Mouse (Mus musculus) CH12.LX (cell line): Measurements from ENCODE around the gene Il17ra. TPM values are rescaled to one million over a fixed set of nuclear protein-coding genes. Genes with fewer than 3 reads are reported as not detected.
A peak's percentile ranks its signal among the peaks of the same experiment; 100 is the strongest.

Source experiments
- DNase-seq: peaks from one replicate; pipeline ENCODE4 v3.0.0-alpha.2; 2013; ENCODE audit errors: extremely low read depth
- H3K27ac ChIP-seq: 2 replicates; pipeline ENCODE4 v1.5.1; 2012; ENCODE audit warnings: low read depth, mild to moderate bottlenecking, control low read depth, moderate library complexity; ENCODE audit not compliant: insufficient read depth
- H3K27me3 ChIP-seq: replicated peaks from 2 replicates; pipeline ENCODE3; 2012; ENCODE audit warnings: inconsistent platforms
- H3K36me3 ChIP-seq, 2 experiments: replicated peaks in 1 of 2; 2 replicates each; pipeline versions ENCODE3 to v1.6.1; 2012; ENCODE audit warnings: inconsistent platforms in 1 of 2, low read length in 1 of 2, mild to moderate bottlenecking in 1 of 2, mixed read lengths in 1 of 2, moderate library complexity in 1 of 2; ENCODE audit not compliant: control insufficient read depth in 1 of 2, insufficient read depth in 1 of 2
- H3K4me1 ChIP-seq, 2 experiments: 2 replicates each; pipeline ENCODE4 v1.6.1; 2012; ENCODE audit warnings: inconsistent platforms in 1 of 2, moderate library complexity in 1 of 2; ENCODE audit not compliant: insufficient read depth in 2 of 2, control insufficient read depth in 1 of 2
- H3K4me2 ChIP-seq: 2 replicates; pipeline ENCODE4 v1.6.1; 2012; ENCODE audit warnings: low read depth, mild to moderate bottlenecking, control low read depth; ENCODE audit not compliant: poor library complexity, insufficient read depth, severe bottlenecking
- H3K4me3 ChIP-seq, 3 experiments: fragments of 150-350 bp in 1 of 3; sonication (generic) in 1 of 3; replicated peaks in 1 of 3; 2 replicates each; pipeline versions ENCODE3 to v1.5.1; 2011 to 2012; ENCODE audit warnings: low read depth in 2 of 3, low read length in 2 of 3, mild to moderate bottlenecking in 2 of 3, moderate library complexity in 2 of 3, control low read depth in 1 of 3, improper control_type of control experiment in 1 of 3, inconsistent platforms in 1 of 3, mixed read lengths in 1 of 3; ENCODE audit not compliant: poor library complexity in 1 of 3
- H3K79me2 ChIP-seq: replicated peaks from 2 replicates; pipeline ENCODE4 v1.6.1; 2012; ENCODE audit warnings: mild to moderate bottlenecking, moderate library complexity; ENCODE audit not compliant: control insufficient read depth, poor library complexity, insufficient read depth, severe bottlenecking; ENCODE audit errors: extremely low read depth
- H3K9ac ChIP-seq: 2 replicates; pipeline ENCODE4 v1.6.1; 2012; ENCODE audit warnings: low read depth, mild to moderate bottlenecking, control low read depth, moderate library complexity; ENCODE audit not compliant: insufficient read depth
- H3K9me3 ChIP-seq: replicated peaks from 2 replicates; pipeline ENCODE3; 2012; ENCODE audit warnings: low read length, inconsistent platforms, mixed read lengths
- BHLHE40 ChIP-seq: IDR thresholded peaks from 2 replicates; pipeline ENCODE4 v1.6.1; 2011; ENCODE audit warnings: mild to moderate bottlenecking, low read depth, low read length, improper control_type of control experiment
- CHD1 ChIP-seq: IDR thresholded peaks from 2 replicates; pipeline ENCODE4 v1.6.1; 2012; ENCODE audit warnings: low read depth, low read length, improper control_type of control experiment, inconsistent platforms
- CHD2 ChIP-seq: IDR thresholded peaks from 2 replicates; pipeline ENCODE4 v1.6.1; 2011; ENCODE audit warnings: low read length, improper control_type of control experiment
- CTCF ChIP-seq, 2 experiments: IDR thresholded peaks in 1 of 2; conservative IDR thresholded peaks in 1 of 2; 2 replicates each; pipeline ENCODE4 v1.5.1; 2011 to 2012; ENCODE audit warnings: low read depth in 2 of 2, low read length in 2 of 2, improper control_type of control experiment in 1 of 2, inconsistent platforms in 1 of 2, mild to moderate bottlenecking in 1 of 2, moderate library complexity in 1 of 2
- ELF1 ChIP-seq: IDR thresholded peaks from 2 replicates; pipeline ENCODE4 v1.6.1; 2014; ENCODE audit warnings: low read depth, mild to moderate bottlenecking, inconsistent platforms, low read length, improper control_type of control experiment
- EP300 ChIP-seq: IDR thresholded peaks from 2 replicates; pipeline ENCODE4 v1.6.1; 2011; ENCODE audit warnings: low read length, improper control_type of control experiment
- ETS1 ChIP-seq: conservative IDR thresholded peaks from 2 replicates; pipeline ENCODE4 v1.6.1; 2012; ENCODE audit warnings: low read depth, mild to moderate bottlenecking, inconsistent platforms, low read length, improper control_type of control experiment, moderate library complexity
- GABPA ChIP-seq: IDR thresholded peaks from 2 replicates; pipeline ENCODE4 v1.6.1; 2012; ENCODE audit warnings: low read depth, low read length, improper control_type of control experiment, inconsistent platforms; ENCODE audit not compliant: insufficient replicate concordance
- HCFC1 ChIP-seq: IDR thresholded peaks from 2 replicates; pipeline ENCODE4 v1.6.1; 2012; ENCODE audit warnings: low read depth, mild to moderate bottlenecking, inconsistent platforms, low read length, improper control_type of control experiment
- IRF4 ChIP-seq: IDR thresholded peaks from 2 replicates; pipeline ENCODE4 v1.6.1; 2014; ENCODE audit warnings: low read depth, mild to moderate bottlenecking, inconsistent platforms, low read length, improper control_type of control experiment
- JUN ChIP-seq: IDR thresholded peaks from 2 replicates; pipeline ENCODE4 v1.6.1; 2011; ENCODE audit warnings: low read depth, mild to moderate bottlenecking, low read length, improper control_type of control experiment, moderate library complexity; ENCODE audit not compliant: insufficient read depth
- JUND ChIP-seq: conservative IDR thresholded peaks from 2 replicates; pipeline ENCODE4 v1.6.1; 2011; ENCODE audit warnings: low read depth, low read length, improper control_type of control experiment
- KAT2A ChIP-seq: IDR thresholded peaks from 2 replicates; pipeline ENCODE4 v1.6.1; 2012; ENCODE audit warnings: low read length, improper control_type of control experiment, inconsistent platforms; ENCODE audit not compliant: insufficient replicate concordance
- MAFK ChIP-seq: IDR thresholded peaks from 2 replicates; pipeline ENCODE4 v1.6.1; 2011; ENCODE audit warnings: low read length, improper control_type of control experiment; ENCODE audit not compliant: insufficient replicate concordance
- MAX ChIP-seq: IDR thresholded peaks from 2 replicates; pipeline ENCODE4 v1.6.1; 2011; ENCODE audit warnings: low read length, improper control_type of control experiment
- MAZ ChIP-seq: IDR thresholded peaks from 2 replicates; pipeline ENCODE4 v1.6.1; 2012; ENCODE audit warnings: low read depth, mild to moderate bottlenecking, inconsistent platforms, low read length, improper control_type of control experiment, moderate library complexity
- MEF2A ChIP-seq: IDR thresholded peaks from 2 replicates; pipeline ENCODE4 v1.6.1; 2014; ENCODE audit warnings: low read depth, mild to moderate bottlenecking, inconsistent platforms, low read length, improper control_type of control experiment, borderline replicate concordance
- MXI1 ChIP-seq: IDR thresholded peaks from 2 replicates; pipeline ENCODE4 v1.6.1; 2011; ENCODE audit warnings: mild to moderate bottlenecking, low read depth, low read length, improper control_type of control experiment
- MYC ChIP-seq: IDR thresholded peaks from 2 replicates; pipeline ENCODE4 v1.6.1; 2011; ENCODE audit warnings: low read depth, mild to moderate bottlenecking, improper control_type of control experiment, low read length
- NELFE ChIP-seq: IDR thresholded peaks from 2 replicates; pipeline ENCODE4 v1.6.1; 2011; ENCODE audit warnings: low read depth, low read length, improper control_type of control experiment
- NRF1 ChIP-seq: IDR thresholded peaks from 2 replicates; pipeline ENCODE4 v1.6.1; 2014; ENCODE audit warnings: low read depth, mild to moderate bottlenecking, inconsistent platforms, low read length, improper control_type of control experiment, moderate library complexity
- POLR2A ChIP-seq: IDR thresholded peaks from 2 replicates; pipeline ENCODE4 v1.6.1; 2011; ENCODE audit warnings: low read depth, mild to moderate bottlenecking, improper control_type of control experiment, low read length
- POLR2AphosphoS2 ChIP-seq: IDR thresholded peaks from 2 replicates; pipeline ENCODE4 v1.6.1; 2011; ENCODE audit warnings: low read depth, low read length, improper control_type of control experiment
- RAD21 ChIP-seq: IDR thresholded peaks from 2 replicates; pipeline ENCODE4 v1.6.1; 2011; ENCODE audit warnings: low read depth, mild to moderate bottlenecking, low read length, improper control_type of control experiment, moderate library complexity
- RCOR1 ChIP-seq: conservative IDR thresholded peaks from 2 replicates; pipeline ENCODE4 v1.6.1; 2012; ENCODE audit warnings: low read depth, mild to moderate bottlenecking, inconsistent platforms, low read length, improper control_type of control experiment
- SIN3A ChIP-seq: IDR thresholded peaks from 2 replicates; pipeline ENCODE4 v1.6.1; 2012; ENCODE audit warnings: low read length, improper control_type of control experiment, inconsistent platforms
- SMC3 ChIP-seq: IDR thresholded peaks from 2 replicates; pipeline ENCODE4 v1.6.1; 2011; ENCODE audit warnings: low read depth, low read length, improper control_type of control experiment
- TBP ChIP-seq: conservative IDR thresholded peaks from 2 replicates; pipeline ENCODE4 v1.6.1; 2011; ENCODE audit warnings: low read depth, low read length, improper control_type of control experiment
- TCF12 ChIP-seq: IDR thresholded peaks from 2 replicates; pipeline ENCODE4 v1.6.1; 2014; ENCODE audit warnings: low read depth, mild to moderate bottlenecking, inconsistent platforms, low read length, improper control_type of control experiment
- UBTF ChIP-seq: IDR thresholded peaks from 2 replicates; pipeline ENCODE4 v1.6.1; 2012; ENCODE audit warnings: low read depth, mild to moderate bottlenecking, inconsistent platforms, low read length, improper control_type of control experiment, moderate library complexity
- USF1 ChIP-seq: IDR thresholded peaks from 2 replicates; pipeline ENCODE4 v1.6.1; 2014; ENCODE audit warnings: low read depth, mild to moderate bottlenecking, inconsistent platforms, low read length, improper control_type of control experiment
- USF2 ChIP-seq: conservative IDR thresholded peaks from 2 replicates; pipeline ENCODE4 v1.6.1; 2011; ENCODE audit warnings: low read depth, low read length, improper control_type of control experiment
- ZC3H11A ChIP-seq: IDR thresholded peaks from 2 replicates; pipeline ENCODE4 v1.6.1; 2012; ENCODE audit warnings: low read depth, mild to moderate bottlenecking, inconsistent platforms, low read length, improper control_type of control experiment
- ZKSCAN1 ChIP-seq: IDR thresholded peaks from 2 replicates; pipeline ENCODE4 v1.6.1; 2012; ENCODE audit warnings: low read depth, inconsistent platforms, low read length, improper control_type of control experiment, borderline replicate concordance
- ZNF384 ChIP-seq: IDR thresholded peaks from 2 replicates; pipeline ENCODE4 v1.6.1; 2012; ENCODE audit warnings: low read depth, low read length, improper control_type of control experiment, inconsistent platforms
- dilution Hi-C: fragments of 300-500 bp; cut with MboI; formaldehyde crosslinking; loops from 2 replicates; pipeline ENCODE4 v1.14.3; 2020; ENCODE audit warnings: low sequenced_read_pairs; ENCODE audit not compliant: extremely low pct_unique_long_range_greater_than_20kb, extremely low pct_ligation_motif_present
- in situ Hi-C: fragments of 300-500 bp; cut with MboI; formaldehyde crosslinking; loops from 3 replicates; pipeline ENCODE4 v1.14.3; 2019; ENCODE audit warnings: low sequenced_read_pairs, low pct_ligation_motif_present, low pct_unique_long_range_greater_than_20kb, mixed read lengths
- polyA plus RNA-seq: library from polyadenylated mRNA; unstranded; fragments of >175 nt; gene quantifications from 2 replicates; pipeline ENCODE4 v1.2.1, GENCODE M21; 2012; ENCODE audit warnings: low read depth; ENCODE audit not compliant: insufficient read length
- total RNA-seq, 2 experiments: library from RNA; depleted of rRNA; stranded (reverse); fragments of 300-350 nt in 1 of 2; fragments of >200 nt in 1 of 2; gene quantifications; 2 replicates each; pipeline ENCODE4 v1.2.3; 2012 to 2014

Gene Il17ra
- total and polyA plus RNA-seq, 3 experiments: 13.6 to 23.9 (median 14.0) TPM

GRCm38 (mm10) chr6:120469770-120470169 lies 6.7 kb downstream of the Il17ra start (continued):
- TF ChIP-seq SIN3A (peak; percentile 64), MYC (peak; percentile 15; the same call in 1 of the 2 replicates), MAX (no peak; the same call in 1 of the 2 replicates), POLR2AphosphoS2 (no peak), JUND (peak; percentile 61), RAD21 (no peak; the same call in 1 of the 2 replicates), ETS1 (0 out of 2 replicates have a peak, but pooled peaks have one; percentile 67), BHLHE40 (peak; percentile 53), SMC3 (no peak), TBP (0 out of 2 replicates have a peak, but pooled peaks have one; percentile 30)

- in situ Hi-C loops: no loop called here
- Histone ChIP-seq H3K79me2 (peaks cover 41% of the 10 kb centered on the region), H3K27ac (peak overlapping the region; percentile 100), H3K4me2 (peak overlapping the region; percentile 76), H3K4me3 (peak overlapping the region in 2 of 3 experiments; percentile 19 to 44), H3K36me3 (peaks cover 24 to 30% of the 10 kb centered on the region in 2 experiments), H3K4me1 (peaks cover 37 to 74% of the 10 kb centered on the region in 2 experiments), H3K9me3 (no peaks in the 10 kb centered on the region), H3K27me3 (no peaks in the 10 kb centered on the region), H3K9ac (peak overlapping the region; percentile 77)
- dilution Hi-C loops: no loop called here
- peak; percentile 86 for DNase-seq
- peak; percentile 89 for TF ChIP-seq EP300
- TF ChIP-seq SIN3A: peak; percentile 87
- no peak for TF ChIP-seq MAX
- no peak for TF ChIP-seq CHD2
- TF ChIP-seq ZNF384: no peak
- TF ChIP-seq KAT2A: no peak
- no peak for TF ChIP-seq SMC3
- no peak; the same call in 1 of the 2 replicates for TF ChIP-seq HCFC1
- 0 out of 2 replicates have a peak, but pooled peaks have one; percentile 22 for TF ChIP-seq MAZ
- peak; percentile 66; the same call in 1 of the 2 replicates for TF ChIP-seq MEF2A
- TF ChIP-seq ETS1: peak; percentile 90
- no peak for TF ChIP-seq GABPA
- TF ChIP-seq MYC: peak; percentile 40; the same call in 1 of the 2 replicates
- TF ChIP-seq ELF1: peak; percentile 55
- no peak for TF ChIP-seq ZC3H11A
- TF ChIP-seq NRF1: no peak
- TF ChIP-seq RCOR1: peak; percentile 58; the same call in 1 of the 2 replicates
- TF ChIP-seq UBTF: no peak
- TF ChIP-seq POLR2AphosphoS2: no peak
- no peak for TF ChIP-seq NELFE
- TF ChIP-seq IRF4: peak; percentile 92
- no peak for TF ChIP-seq USF2
- TF ChIP-seq MXI1: 0 out of 2 replicates have a peak, but pooled peaks have one; percentile 18
- no peak for TF ChIP-seq CTCF (conservative IDR thresholded peaks at IDR 0.05 in 1 of 2, IDR thresholded peaks at IDR 0.05 in 1 of 2; ENCODE audit: low read depth in 2 of 2, low read length in 2 of 2)
- no peak for TF ChIP-seq CHD1
- TF ChIP-seq TBP: peak; percentile 60; the same call in 1 of the 2 replicates
- 0 out of 2 replicates have a peak, but pooled peaks have one; percentile 20 for TF ChIP-seq POLR2A
- 0 out of 2 replicates have a peak, but pooled peaks have one; percentile 45 for TF ChIP-seq JUND
- no peak for TF ChIP-seq MAFK
- TF ChIP-seq USF1: no peak
- TF ChIP-seq JUN: no peak; the same call in 1 of the 2 replicates
- TF ChIP-seq BHLHE40: peak; percentile 59; the same call in 1 of the 2 replicates
- TF ChIP-seq TCF12: peak; percentile 59; the same call in 1 of the 2 replicates
- no peak for TF ChIP-seq ZKSCAN1
Observed at GRCm38 (mm10) chr6:120470666-120471065, 7.6 kb downstream of the Il17ra start.
